9 mouse cellular contexts compared by ENCODE assay signal in the genomic region with DNA sequence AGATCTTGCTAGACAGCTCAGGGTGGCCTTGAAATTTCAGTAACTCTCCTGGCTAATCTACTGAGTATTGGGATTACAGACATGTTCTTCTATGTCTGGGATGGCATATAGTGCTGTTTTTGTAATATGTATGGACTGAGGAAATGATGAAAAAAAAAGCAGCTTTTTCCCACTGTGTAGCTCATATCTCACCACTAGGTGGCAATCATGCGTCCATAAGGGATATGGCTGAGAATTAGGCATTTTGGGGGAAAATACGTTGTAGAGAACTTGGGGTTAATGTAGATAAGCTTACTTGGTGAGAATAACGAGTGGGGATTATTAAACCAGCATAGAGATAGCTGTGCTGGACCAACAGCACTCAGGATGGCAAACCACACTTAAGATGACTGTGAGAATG. TPM values are rescaled to one million over a fixed set of nuclear protein-coding genes. Genes with fewer than 3 reads are reported as not detected.
DNase-seq lines count a peak whose midpoint lies in the region; ATAC-seq lines count a peak whose summit lies in the region.
"Had no signal": no experiment of that assay in that cellular context is flagged by ENCODE, and none has a peak within 500 bp of the region (broad histone marks: within the 10 kb centered on the region; RNA-seq: fewer than 3 reads in every experiment).

No protein-coding gene starts in this region.

- WGBS in midbrain, embryonic 11.5 days: 46% methylated on average over 3 of the region's 3 CpGs
- WGBS in midbrain, embryonic 16.5 days: 35% methylated on average over 3 of the region's 3 CpGs

- no peaks in the 10 kb centered on the region for H3K9me3 ChIP-seq in midbrain, embryonic 11.5 days (ENCODE audit: control insufficient read depth, low read length)
- H3K9me3 ChIP-seq in midbrain, embryonic 16.5 days (replicated peaks; ENCODE audit: control insufficient read depth, low read length, poor library complexity, severe bottlenecking): no peaks in the 10 kb centered on the region
- H3K9me3 ChIP-seq: neural tube, embryonic 12.5 days had no signal

- no peaks in the 10 kb centered on the region for H3K36me3 ChIP-seq in midbrain, embryonic 11.5 days (ENCODE audit: control insufficient read depth, insufficient read depth, low read length)
- no peaks in the 10 kb centered on the region for H3K36me3 ChIP-seq in midbrain, embryonic 16.5 days (ENCODE audit: control insufficient read depth, insufficient read depth, low read length)
- H3K36me3 ChIP-seq: neural tube, embryonic 12.5 days had no signal

- H3K9ac ChIP-seq in midbrain, embryonic 11.5 days (ENCODE audit: low read length): no peak overlapping the region
- no peak overlapping the region for H3K9ac ChIP-seq in midbrain, embryonic 16.5 days (ENCODE audit: low read depth, low read length)
- H3K9ac ChIP-seq: neural tube, embryonic 12.5 days had no signal

- H3K27me3 ChIP-seq in midbrain, embryonic 11.5 days (ENCODE audit: control insufficient read depth, insufficient read depth, low read length): no peaks in the 10 kb centered on the region
- no peaks in the 10 kb centered on the region for H3K27me3 ChIP-seq in midbrain, embryonic 16.5 days (ENCODE audit: control insufficient read depth, insufficient read depth, low read depth, low read length)
- H3K27me3 ChIP-seq: neural tube, embryonic 12.5 days had no signal

- H3K4me2 ChIP-seq in midbrain, embryonic 11.5 days: no peak overlapping the region
- no peak overlapping the region for H3K4me2 ChIP-seq in midbrain, embryonic 16.5 days (ENCODE audit: low read length)
- H3K4me2 ChIP-seq: neural tube, embryonic 12.5 days had no signal

- H3K4me1 ChIP-seq in midbrain, embryonic 11.5 days (ENCODE audit: control insufficient read depth, insufficient read depth, low read length): no peaks in the 10 kb centered on the region
- H3K4me1 ChIP-seq in midbrain, embryonic 16.5 days (ENCODE audit: control insufficient read depth, insufficient read depth, low read length): no peaks in the 10 kb centered on the region
- H3K4me1 ChIP-seq: neural tube, embryonic 12.5 days had no signal

- ATAC-seq in frontal cortex, adult (ENCODE audit: low TSS enrichment): peak; percentile 79
- no peak for ATAC-seq in midbrain, embryonic 11.5 days (ENCODE audit: low FRiP score)
- no peak for ATAC-seq in midbrain, embryonic 16.5 days
- ATAC-seq in common myeloid progenitor, adult 5-6 weeks (replicated peaks; ENCODE audit: low read depth, poor library complexity, severe bottlenecking): peak; percentile 89
- no peak for ATAC-seq in monocyte, adult 5-6 weeks (replicated peaks; ENCODE audit: insufficient number of reproducible peaks, low FRiP score, low TSS enrichment, poor library complexity, severe bottlenecking)

- H3K4me3 ChIP-seq in midbrain, embryonic 11.5 days (ENCODE audit: low read depth, low read length): no peak overlapping the region
- no peak overlapping the region for H3K4me3 ChIP-seq in midbrain, embryonic 16.5 days (ENCODE audit: low read depth, low read length)
- H3K4me3 ChIP-seq: neural tube, embryonic 12.5 days had no signal

- no peak overlapping the region for H3K27ac ChIP-seq in midbrain, embryonic 11.5 days (ENCODE audit: low read depth, low read length)
- H3K27ac ChIP-seq in midbrain, embryonic 16.5 days (ENCODE audit: low read length): no peak overlapping the region
- H3K27ac ChIP-seq: neural tube, embryonic 12.5 days had no signal

- no peak for DNase-seq in frontal cortex, postnatal 10 days (ENCODE audit: low spot score in 2 of 2)
- DNase-seq in midbrain, embryonic 11.5 days (ENCODE audit: low spot score, missing footprints): peak; percentile 85
- peak; percentile 31 for DNase-seq in retina, postnatal 1 day
- no peak for DNase-seq in layer of hippocampus, postnatal 14 days (ENCODE audit: low spot score in 2 of 2)

RNA-seq across cellular contexts. Expression of gene Kdm4c, which starts 19.9 kb away (rescaled TPM):
- 13.9 and 15.8 TPM in 2 replicates for polyA plus RNA-seq in midbrain, embryonic 11.5 days (2014; fragmentation: Nextera tagmentation; extraction: Ambion mirVana)
- polyA plus RNA-seq in midbrain, embryonic 16.5 days (2015; fragmentation: Nextera tagmentation; extraction: Ambion mirVana): 16.6 and 17.9 TPM in 2 replicates
- total RNA-seq in common myeloid progenitor, adult 5-6 weeks (2017): 29.2 and 30.7 TPM in 2 replicates
- 34.8 to 55.5 TPM (median 35.1 TPM) in 3 replicates for total RNA-seq in monocyte, adult 5-6 weeks (2017)
- 10 to 100 TPM; 24.4 to 26.3 TPM for total RNA-seq in layer of hippocampus, postnatal 14 days (2021)

Comparison
In these comparisons a context has a peak if more than half of its experiments do, and no peak if none do; other contexts are left out.
1. ATAC-seq: peak in frontal cortex, adult (single experiment) and common myeloid progenitor, adult 5-6 weeks (single experiment); none in midbrain, embryonic 11.5 days (single experiment), midbrain, embryonic 16.5 days (single experiment) and monocyte, adult 5-6 weeks (single experiment).
2. DNase-seq: peak in midbrain, embryonic 11.5 days (single experiment) and retina, postnatal 1 day (single experiment); none in frontal cortex, postnatal 10 days (0 of 2) and layer of hippocampus, postnatal 14 days (0 of 2).